Mouse (Mus musculus): Measurements from ENCODE around the gene Zfp446.

The Zfp446 gene

GRCm38 (mm10) chr7:13025511-13026112 lies 48.0 kb downstream of the Zfp446 start:
- DNase-seq, result no peak

- DNase-seq, result peak in 1 of 2 experiments; percentile 28
Observed at GRCm38 (mm10) chr7:13028986-13029385, 51.3 kb downstream of the Zfp446 start.

DNA sequence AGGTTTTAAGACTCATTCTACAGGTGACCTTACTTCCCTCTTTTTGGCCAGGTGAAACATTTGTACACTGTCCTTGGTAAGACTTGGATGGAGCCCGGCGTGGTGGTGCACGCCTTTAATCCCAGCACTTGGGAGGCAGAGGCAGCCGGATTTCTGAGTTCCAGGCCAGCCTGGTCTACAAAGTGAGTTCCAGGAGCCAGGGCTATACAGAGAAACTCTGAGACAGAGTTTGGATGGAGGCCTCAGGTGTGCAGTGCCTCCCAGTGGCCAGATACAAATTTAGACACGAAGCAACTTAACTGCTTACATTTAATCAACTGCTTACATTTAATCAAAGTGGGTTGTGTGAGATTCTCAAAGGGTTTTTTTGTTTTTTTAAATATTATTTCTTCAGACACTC lies 53.4 kb downstream of the Zfp446 start:
- peak; percentile 36 to 45 for DNase-seq

- DNase-seq, result no peak
Observed at GRCm38 (mm10) chr7:13031983-13032382, 54.3 kb downstream of the Zfp446 start.

DNA sequence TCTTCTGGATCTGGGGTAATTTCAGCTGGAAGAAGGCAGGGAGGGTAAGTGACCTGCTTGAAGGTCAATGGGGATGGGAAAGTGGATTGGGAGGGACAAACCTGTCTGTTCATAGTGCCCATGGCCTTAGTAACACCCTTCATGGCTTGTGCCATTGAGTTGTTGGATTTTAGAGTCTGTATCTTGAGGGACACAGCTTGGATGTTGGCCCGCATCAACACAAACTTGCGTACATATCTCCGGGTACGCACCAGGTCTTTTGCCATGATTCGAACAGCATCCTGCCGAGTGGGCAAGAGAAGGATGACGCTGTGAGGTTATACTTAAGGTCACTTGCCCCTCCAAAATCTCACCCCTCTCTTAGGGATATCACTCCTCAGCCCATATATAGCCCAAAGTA lies 54.9 kb downstream of the Zfp446 start:
- DNase-seq, result no peak

GRCm38 (mm10) chr7:13033451-13034147 lies 56.0 kb downstream of the Zfp446 start:
- peak in 1 of 2 experiments; percentile 32 for DNase-seq

GRCm38 (mm10) chr7:13034148-13034977 lies 56.7 kb downstream of the Zfp446 start, which contains the start of gene Chmp2a:
Chmp2a (minus strand) TSS chr7:13034807.
- DNase-seq, result peak; percentile 98 to 99
